Mouse (Mus musculus) cortical plate, adult 2 months (tissue): ENCODE results near the gene Fam189a1.

ENCODE experiments used
- CTCF ChIP-seq: fragments of 200-500 bp; IDR thresholded peaks from 2 replicates; pipeline ENCODE4 v1.5.1; 2011; ENCODE audit warnings: mild to moderate bottlenecking, control low read depth, low read length; ENCODE audit not compliant: insufficient read depth; ENCODE audit errors: extremely low read depth
- POLR2A ChIP-seq: fragments of 200-500 bp; IDR thresholded peaks from 2 replicates; pipeline ENCODE4 v1.6.1; 2011; ENCODE audit warnings: mild to moderate bottlenecking, low read length, control low read depth; ENCODE audit not compliant: insufficient read depth; ENCODE audit errors: extremely low read depth

GRCm38 (mm10) chr7:65105566-65105965 lies 50.8 kb downstream of the Fam189a1 start:
- TF ChIP-seq POLR2A, result no peak
- no peak for TF ChIP-seq CTCF
